Mouse (Mus musculus) C2C12 (cell line): ENCODE data around the gene Dph1. TPM values are rescaled to one million over a fixed set of nuclear protein-coding genes. Genes with fewer than 3 reads are reported as not detected.
A peak's percentile ranks its signal among the peaks of the same experiment; 100 is the strongest.

Source experiments
- H3K27me3 ChIP-seq: one replicate; pipeline ENCODE4 v1.6.1; 2011; ENCODE audit not compliant: control insufficient read depth, insufficient read depth, insufficient read length
- H3K36me3 ChIP-seq: one replicate; pipeline ENCODE4 v1.6.1; 2011; ENCODE audit not compliant: control insufficient read depth, insufficient read depth
- H3K4me3 ChIP-seq: one replicate; pipeline ENCODE4 v1.5.1; 2011; ENCODE audit warnings: mild to moderate bottlenecking, control low read depth; ENCODE audit not compliant: poor library complexity, insufficient read depth, severe bottlenecking
- H3K79me2 ChIP-seq: one replicate; pipeline ENCODE4 v1.6.1; 2011; ENCODE audit not compliant: control insufficient read depth, insufficient read depth
- H3K79me3 ChIP-seq: one replicate; pipeline ENCODE4 v1.6.1; 2011; ENCODE audit warnings: low read depth, control low read depth
- H3ac ChIP-seq: one replicate; pipeline ENCODE3; 2011; ENCODE audit warnings: low read depth; ENCODE audit not compliant: control insufficient read depth, insufficient read length
- CEBPB ChIP-seq: IDR thresholded peaks from one replicate; pipeline ENCODE4 v1.6.1; 2011; ENCODE audit warnings: low read depth, mild to moderate bottlenecking, control low read depth, moderate library complexity
- CTCF ChIP-seq: IDR thresholded peaks from one replicate; pipeline ENCODE4 v1.5.1; 2011; ENCODE audit not compliant: control insufficient read depth, insufficient read depth, insufficient read length
- FOSL1 ChIP-seq: IDR thresholded peaks from one replicate; pipeline ENCODE4 v1.8.0; 2011; ENCODE audit warnings: mild to moderate bottlenecking, low read length; ENCODE audit not compliant: poor library complexity, insufficient read depth, severe bottlenecking
- MAX ChIP-seq: IDR thresholded peaks from one replicate; pipeline ENCODE4 v1.6.1; 2011; ENCODE audit warnings: mild to moderate bottlenecking, control low read depth
- MYOD1 ChIP-seq: IDR thresholded peaks from one replicate; pipeline ENCODE4 v1.6.1; 2011; ENCODE audit warnings: low read depth; ENCODE audit not compliant: control insufficient read depth, insufficient read length
- MYOG ChIP-seq: IDR thresholded peaks from one replicate; pipeline ENCODE4 v1.6.1; 2011; ENCODE audit not compliant: control insufficient read depth, insufficient read length; ENCODE audit errors: extremely low read depth
- USF1 ChIP-seq: IDR thresholded peaks from one replicate; pipeline ENCODE4 v1.6.1; 2011; ENCODE audit warnings: low read depth, mild to moderate bottlenecking, control low read depth, moderate library complexity
- long read RNA-seq, 2 experiments: library from polyadenylated mRNA; unstranded; transcript quantifications; one replicate each; pipeline ENCODE4 v2.0.0; 2019 to 2020
- polyA plus RNA-seq: library from polyadenylated mRNA; unstranded; fragments of >200 nt; fragmentation: generic; extraction: Trizol; gene quantifications from one replicate; pipeline ENCODE4 v1.2.1, GENCODE M21; 2012; ENCODE audit warnings: missing spikeins

Dph1 gene
- polyA plus RNA-seq: 19.6 TPM
- long read RNA-seq, experiment 1, transcript Dph1-201 (13 exons, 2,139 nt): major isoform, 9 of 13 reads
- long read RNA-seq, experiment 1, partial matches to known transcripts: 1 of 13 reads
- long read RNA-seq, experiment 1, other reads (novel, unspliced or antisense): 3 of 13 reads
- long read RNA-seq, experiment 2, transcript Dph1-201 (13 exons, 2,139 nt): major isoform, 90 of 108 reads
- long read RNA-seq, experiment 2, partial matches to known transcripts: 1 of 108 reads
- long read RNA-seq, experiment 2, other reads (novel, unspliced or antisense): 17 of 108 reads

GRCm38 (mm10) chr11:75190905-75191441 lies at the start of gene Dph1:
TSS of gene Dph1 (minus strand) at chr11:75191241.
- Histone ChIP-seq H3K27me3 (peaks cover 29% of the 10 kb centered on the region), H3K4me3 (peak within 1 kb of the TSS; percentile 97), H3K79me3 (peaks cover 15% of the 10 kb centered on the region), H3ac (peak within 1 kb of the TSS; percentile 98), H3K36me3 (no peaks in the 10 kb centered on the region), H3K79me2 (peaks cover 28% of the 10 kb centered on the region)
- no peak for TF ChIP-seq CEBPB
- no peak for TF ChIP-seq MAX
- no peak for TF ChIP-seq CTCF

- no peaks in the 10 kb centered on the region for H3K79me3 ChIP-seq
- no peak overlapping the region for H3ac ChIP-seq
- no peak overlapping the region for H3K4me3 ChIP-seq
- no peaks in the 10 kb centered on the region for H3K36me3 ChIP-seq
- no peaks in the 10 kb centered on the region for H3K79me2 ChIP-seq
- no peak for TF ChIP-seq CTCF
- TF ChIP-seq MYOG: no peak
- TF ChIP-seq USF1: no peak
- TF ChIP-seq CEBPB: no peak
- no peak for TF ChIP-seq MYOD1
- TF ChIP-seq MAX: no peak
- TF ChIP-seq FOSL1: no peak
- peaks cover 16% of the 10 kb centered on the region for H3K27me3 ChIP-seq
These were observed 49.3 kb upstream of the Dph1 start for GRCm38 (mm10) chr11:75240158-75240934.

GRCm38 (mm10) chr11:75234745-75235144 lies 43.7 kb upstream of the Dph1 start:
- Histone ChIP-seq H3K27me3 (peaks cover 34% of the 10 kb centered on the region), H3K79me3 (no peaks in the 10 kb centered on the region), H3ac (no peak overlapping the region), H3K79me2 (no peaks in the 10 kb centered on the region), H3K36me3 (no peaks in the 10 kb centered on the region), H3K4me3 (no peak overlapping the region)
- TF ChIP-seq USF1: no peak
- no peak for TF ChIP-seq MYOD1
- TF ChIP-seq MAX: no peak

- Histone ChIP-seq H3K36me3 (no peaks in the 10 kb centered on the region), H3K4me3 (no peak overlapping the region), H3K79me2 (no peaks in the 10 kb centered on the region), H3K27me3 (peaks cover 30% of the 10 kb centered on the region), H3K79me3 (no peaks in the 10 kb centered on the region), H3ac (no peak overlapping the region)
- TF ChIP-seq FOSL1 (no peak), MAX (no peak), CEBPB (no peak), MYOG (no peak), CTCF (no peak), USF1 (no peak), MYOD1 (no peak)
These were observed 41.4 kb upstream of the Dph1 start for GRCm38 (mm10) chr11:75232434-75232833.

- Histone ChIP-seq H3K79me3 (no peaks in the 10 kb centered on the region), H3K4me3 (no peak overlapping the region), H3ac (no peak overlapping the region), H3K79me2 (no peaks in the 10 kb centered on the region), H3K36me3 (no peaks in the 10 kb centered on the region), H3K27me3 (peaks cover 30% of the 10 kb centered on the region)
- TF ChIP-seq CTCF (no peak), MYOD1 (no peak), MYOG (no peak), USF1 (no peak), MAX (no peak), CEBPB (no peak), FOSL1 (no peak)
These were observed 40.7 kb upstream of the Dph1 start for GRCm38 (mm10) chr11:75231756-75232155.
